Mouse (Mus musculus) adrenal gland, adult 8-10 months (tissue): ENCODE results near the gene Fpr3. TPM values are rescaled to one million over a fixed set of nuclear protein-coding genes. Genes with fewer than 3 reads are reported as not detected.
"Not testable (repeated sequence)": the region's sequence is repeated elsewhere in the genome, so short reads cannot be mapped to it uniquely, and the experiment has no call there.

Experiments used
- DNase-seq: peaks from one replicate; pipeline ENCODE4 v3.0.0; 2022
- total RNA-seq, 4 experiments: library from RNA; stranded (reverse); gene quantifications; 2 replicates each; pipeline ENCODE4 v1.2.4; 2022

The Fpr3 gene
- total RNA-seq = not detected

DNA sequence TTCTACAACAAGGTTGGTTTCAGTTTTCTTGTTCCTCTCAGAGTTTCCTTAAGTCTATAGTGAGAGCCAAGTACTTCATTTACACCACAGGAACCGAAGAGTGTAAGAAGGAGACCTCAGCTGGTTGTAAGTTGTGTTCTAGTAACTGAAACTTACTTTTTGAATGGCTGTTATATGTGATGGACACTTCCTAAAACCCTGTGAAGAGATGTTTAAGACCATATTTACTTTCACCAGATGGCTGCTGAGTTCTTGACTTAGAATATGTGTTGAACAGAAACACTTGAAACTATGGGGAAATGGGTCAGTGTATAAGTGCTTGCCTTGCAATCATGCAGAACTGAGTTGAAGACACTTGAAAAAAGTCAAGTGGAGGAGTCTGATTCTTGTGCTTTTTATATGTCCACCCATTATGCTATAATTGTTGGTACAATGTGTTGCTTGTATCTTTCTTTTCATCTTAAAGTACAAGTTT, at the start of gene Fpr3, which contains the start of gene Fpr2:
Gene Fpr3 (plus strand): TSS at position 79 of the 475 bp plus-strand sequence.
Gene Fpr2 (plus strand): TSS at position 51 of the 475 bp plus-strand sequence.
- DNase-seq = no peak

DNA sequence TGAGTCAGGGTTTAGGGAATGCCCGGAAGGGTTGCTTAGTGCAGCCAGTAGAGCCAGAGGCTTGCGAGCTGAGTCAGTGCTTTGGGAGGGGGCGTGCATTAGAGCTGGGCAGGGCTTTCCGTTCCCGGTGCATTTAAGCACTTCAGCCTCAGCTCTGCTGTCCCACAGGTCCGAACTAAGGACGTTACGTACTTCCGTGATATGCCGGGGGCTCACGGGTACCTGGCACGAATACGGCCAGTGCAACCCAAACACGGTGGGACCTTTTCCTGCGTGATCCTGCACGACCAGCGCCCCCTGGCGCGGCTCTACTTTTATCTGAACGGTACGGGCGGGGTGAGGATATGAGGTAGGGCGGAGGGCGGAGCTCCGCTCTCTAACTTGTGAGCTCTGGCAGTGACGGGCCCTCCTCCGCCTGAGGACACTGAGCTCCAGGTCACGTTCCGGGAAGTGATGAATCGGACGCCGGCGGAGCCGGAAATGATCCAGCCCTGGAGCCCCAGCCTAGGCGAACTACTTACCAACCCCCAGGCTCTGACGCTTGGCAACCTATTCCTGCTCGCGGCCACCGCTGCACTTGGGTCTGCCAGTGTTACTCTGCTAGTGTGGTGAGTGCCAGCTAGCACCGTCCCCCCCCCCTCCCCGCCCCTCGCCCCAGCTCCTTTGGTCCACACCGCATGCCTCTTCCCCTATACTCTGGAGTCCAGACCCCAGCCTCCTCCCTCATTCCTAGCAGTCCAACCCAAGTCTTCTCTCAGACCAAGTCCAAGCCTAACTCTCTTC, 49.5 kb upstream of the Fpr3 start:
- DNase-seq = peak; percentile 98

DNA sequence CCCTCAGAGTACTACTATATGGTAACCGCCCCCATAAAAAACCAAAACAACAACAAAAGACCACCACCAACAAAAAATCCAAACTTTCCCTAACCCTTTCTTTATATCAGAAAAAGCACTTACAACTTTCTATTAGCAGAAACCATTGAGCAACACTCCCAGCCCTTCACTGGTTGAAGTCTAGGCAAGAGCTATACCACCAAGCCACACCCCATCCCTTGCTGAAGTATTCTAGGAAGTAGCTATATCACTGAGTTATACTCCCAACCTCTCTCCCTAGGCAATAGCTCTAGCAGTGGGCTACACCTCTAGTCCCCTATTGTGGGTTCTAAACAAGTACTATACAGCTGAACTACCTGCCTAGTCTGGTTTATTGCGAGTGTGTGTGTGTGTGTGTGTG, 48.4 kb upstream of the Fpr3 start:
- no peak for DNase-seq

DNA sequence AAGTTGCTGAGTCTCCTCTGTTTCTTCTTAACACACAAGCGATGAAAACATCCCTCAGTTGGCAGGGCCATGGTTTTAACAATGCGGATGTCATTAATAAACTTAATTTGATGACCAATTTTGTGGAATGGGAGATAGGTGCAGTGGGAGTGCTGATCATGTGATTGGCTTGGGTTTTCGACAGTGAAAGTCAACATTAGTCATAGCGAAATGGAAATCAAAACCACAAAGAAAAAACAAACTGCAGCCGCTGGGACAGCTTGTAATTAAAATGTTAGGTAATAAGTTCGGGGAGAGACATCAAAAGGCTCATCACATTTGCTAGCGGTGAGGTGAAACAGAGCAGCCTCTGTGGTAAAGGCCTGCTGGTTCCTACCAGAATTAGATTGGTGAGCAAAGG, 46.9 kb upstream of the Fpr3 start:
- DNase-seq = no peak

DNA sequence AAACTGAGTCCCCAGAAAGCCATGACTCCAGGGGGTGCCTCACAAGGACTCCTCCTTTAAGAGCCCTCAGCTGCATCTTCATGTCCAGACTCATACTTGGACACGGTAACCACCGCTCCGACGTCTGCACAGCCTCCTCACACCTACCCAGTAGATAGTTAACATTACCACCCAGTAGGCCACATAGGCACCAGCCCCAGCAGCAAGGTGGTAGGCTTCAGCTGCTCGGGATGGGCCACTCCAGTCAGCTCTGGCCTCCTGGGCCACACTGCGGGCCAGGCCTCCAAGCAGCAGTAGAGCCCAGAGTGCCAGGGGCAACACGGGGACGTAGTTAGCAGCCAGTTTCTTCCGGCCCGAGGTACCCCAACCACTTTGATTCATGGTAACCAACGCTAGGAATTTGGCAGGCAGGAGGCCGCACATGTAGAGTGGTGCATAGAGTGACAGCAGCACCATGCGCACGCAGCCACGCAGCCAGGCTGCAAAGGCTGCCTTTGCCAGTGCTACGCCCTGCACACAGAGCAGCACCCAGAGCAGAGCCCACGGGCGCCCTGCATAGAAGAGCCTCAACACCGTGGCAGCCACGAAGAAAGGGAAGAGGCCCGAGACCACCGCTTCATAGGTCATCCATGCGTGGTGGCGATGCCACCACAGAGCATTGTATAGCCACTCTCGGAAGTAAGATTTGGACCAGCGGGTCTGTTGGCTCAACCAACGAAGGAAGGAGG, 44.0 kb upstream of the Fpr3 start:
- DNase-seq = no peak

DNA sequence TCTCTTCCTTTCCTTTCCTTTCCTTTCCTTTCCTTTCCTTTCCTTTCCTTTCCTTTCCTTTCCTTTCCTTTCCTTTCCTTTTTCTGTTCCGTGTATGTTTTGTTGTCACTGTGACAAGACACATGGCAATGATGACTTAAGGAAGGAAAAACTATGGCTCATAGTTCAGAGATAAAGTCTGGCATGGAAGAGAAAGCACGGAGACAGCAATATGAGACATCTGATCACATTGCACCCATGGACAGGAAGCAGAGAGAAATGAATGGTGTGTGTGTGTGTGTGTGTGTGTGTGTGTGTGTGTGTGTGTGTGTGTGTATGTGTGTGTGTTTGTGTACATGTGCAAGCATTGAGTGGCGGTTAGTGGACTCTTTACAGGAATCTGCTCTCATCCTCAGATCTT, 43.0 kb upstream of the Fpr3 start:
- DNase-seq = not testable (repeated sequence)

DNA sequence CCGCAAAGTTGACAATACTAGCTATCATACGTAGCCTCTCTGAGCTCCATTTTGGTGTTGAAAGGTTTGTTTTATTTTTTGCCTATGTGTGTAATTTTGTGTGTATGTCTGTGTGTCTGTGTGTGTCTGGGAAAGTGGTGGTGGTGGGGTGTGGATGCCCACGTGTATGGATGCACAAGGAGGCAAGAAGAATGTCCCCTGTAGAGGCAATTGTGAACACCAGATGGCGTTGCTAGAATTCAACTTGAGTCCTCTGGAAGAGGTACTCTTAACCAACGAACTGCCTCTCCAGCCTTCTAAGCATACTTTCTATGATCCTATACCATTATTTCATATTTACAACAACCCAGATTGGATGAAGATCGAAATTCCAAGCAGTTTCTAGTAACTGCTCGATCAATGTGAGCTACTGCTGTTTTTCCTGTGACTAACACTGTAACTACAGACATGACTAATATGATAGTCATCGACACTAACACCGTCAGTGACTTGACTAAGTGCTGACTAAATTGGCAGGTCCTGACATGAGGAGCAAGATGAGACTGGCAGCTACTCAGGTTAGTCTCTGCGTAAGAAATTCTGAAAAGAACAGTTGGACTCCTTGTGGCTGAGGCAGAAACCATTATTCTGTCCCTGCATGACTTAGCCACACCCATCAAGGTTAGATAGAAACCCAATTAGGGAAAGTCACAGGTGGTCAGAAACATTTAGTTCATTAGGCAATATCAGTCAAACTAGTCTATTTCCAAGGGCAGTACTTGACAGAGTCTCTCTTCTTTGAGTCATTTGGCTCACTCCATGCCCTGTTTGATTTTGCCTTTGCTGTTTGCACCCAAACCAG, 42.2 kb upstream of the Fpr3 start:
- no peak for DNase-seq

DNA sequence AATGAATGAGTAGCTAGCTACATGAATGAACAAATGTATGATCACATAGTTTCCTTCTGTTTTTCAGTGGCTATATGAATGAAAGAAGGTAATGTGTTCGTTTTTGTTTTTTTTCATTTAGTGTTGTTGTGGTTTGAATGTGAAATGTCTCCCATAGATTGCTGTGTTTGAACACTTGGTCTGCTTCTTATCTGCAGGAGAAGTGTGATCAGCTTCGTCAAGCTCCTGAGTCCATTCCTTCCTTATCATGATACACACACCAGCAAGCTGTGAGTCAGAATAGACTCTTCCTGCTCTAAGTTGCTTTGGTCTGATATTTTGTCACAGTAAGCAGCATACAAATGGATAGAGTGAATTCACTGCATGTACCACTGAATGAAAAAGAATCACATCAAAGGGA, 38.7 kb upstream of the Fpr3 start:
- no peak for DNase-seq

DNA sequence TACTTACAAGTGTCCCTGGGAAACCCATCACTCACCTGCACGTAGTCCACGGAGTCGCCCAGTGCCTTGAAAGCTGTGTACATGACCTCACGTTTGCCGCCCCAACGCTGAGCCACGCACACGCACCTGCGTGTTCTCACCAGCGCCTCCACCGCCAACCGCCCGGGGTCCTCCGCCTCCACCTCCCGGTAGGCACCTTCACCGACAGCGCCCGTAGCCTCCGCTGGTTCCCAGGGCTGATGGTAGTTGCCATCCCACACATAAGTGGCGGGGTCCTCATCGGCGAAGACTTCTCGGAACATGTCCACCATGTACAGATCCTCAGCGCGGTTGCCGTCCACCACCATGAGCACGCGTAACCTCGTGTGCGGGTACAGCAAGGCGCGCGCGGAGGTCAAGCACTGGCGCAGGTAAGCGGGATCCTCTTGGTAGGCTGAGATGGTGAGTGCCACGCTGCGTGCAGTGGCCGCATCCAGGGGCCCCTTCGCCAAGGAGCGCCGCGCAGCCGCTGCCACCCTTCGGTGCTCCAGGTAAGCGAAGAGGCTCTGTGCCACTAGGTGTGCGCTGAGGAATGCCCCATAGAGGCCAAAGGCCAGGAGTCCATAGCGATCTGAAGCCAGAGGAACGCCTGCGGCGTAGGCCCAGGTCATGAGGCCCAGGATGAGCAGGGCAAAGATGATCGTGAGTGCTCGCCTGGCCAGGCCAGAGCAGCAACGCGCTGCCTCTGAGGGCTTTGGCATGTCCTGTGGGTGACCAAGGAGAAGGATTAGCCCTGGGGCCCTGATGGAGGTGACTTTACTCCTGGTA, 37.5 kb upstream of the Fpr3 start:
- no peak for DNase-seq

DNA sequence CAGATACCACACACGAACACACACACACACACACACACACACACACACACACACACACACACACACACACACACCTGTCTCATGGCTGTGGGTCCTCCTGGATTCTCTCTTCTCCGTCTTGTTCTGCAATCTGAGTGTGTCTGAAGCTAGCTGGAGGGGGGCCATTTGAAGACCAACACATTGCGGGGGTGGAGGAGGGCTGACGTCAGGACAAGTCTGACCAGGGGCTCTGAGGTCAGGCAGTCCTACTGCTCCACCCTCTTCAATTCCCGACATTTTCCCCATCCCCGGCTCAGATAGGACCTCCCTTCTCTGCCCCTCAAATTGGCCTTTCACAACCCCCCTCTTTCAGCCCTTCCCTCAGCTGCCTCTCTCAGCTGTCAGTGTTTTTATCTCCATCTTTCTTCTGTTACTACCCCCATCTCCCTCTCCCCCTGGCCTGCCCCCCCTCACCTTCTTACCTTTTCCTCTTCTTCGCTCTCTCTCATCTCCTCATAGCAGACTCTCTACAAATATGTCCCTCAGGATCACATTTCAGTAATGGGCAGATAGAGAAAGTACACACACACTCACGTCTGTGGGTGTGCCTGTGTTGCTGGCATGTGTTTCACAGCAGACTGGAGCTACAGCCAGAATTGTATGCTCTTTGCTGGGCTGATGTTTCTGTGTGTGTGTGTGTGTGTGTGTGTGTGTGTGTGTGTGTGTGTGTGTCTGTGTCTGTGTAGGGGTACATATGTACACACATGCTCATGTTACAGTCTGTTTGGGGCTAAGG, 32.4 kb upstream of the Fpr3 start, which contains the start of gene Has1:
Gene Has1 (minus strand): TSS at position 142 of the 775 bp plus-strand sequence.
- DNase-seq = no peak

DNA sequence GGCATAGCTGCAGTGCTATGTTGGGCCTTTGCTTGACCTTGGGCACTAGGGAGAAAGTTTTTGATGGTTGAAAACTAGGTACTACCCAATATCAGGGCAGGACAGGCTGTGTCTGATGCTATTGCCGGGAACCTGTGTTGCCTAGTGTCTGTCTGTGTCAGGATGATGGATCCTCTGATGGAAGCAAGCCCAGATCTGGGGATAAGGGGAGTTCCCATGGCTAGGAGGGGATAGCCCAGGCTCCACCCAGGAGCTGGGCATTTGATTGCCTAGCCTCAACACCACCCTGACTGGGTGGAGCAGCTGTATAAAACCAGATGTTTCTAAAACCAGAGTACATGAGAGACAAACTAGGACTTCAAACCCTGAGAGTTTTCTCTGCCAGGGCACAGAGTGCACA, 31.0 kb upstream of the Fpr3 start:
- no peak for DNase-seq

DNA sequence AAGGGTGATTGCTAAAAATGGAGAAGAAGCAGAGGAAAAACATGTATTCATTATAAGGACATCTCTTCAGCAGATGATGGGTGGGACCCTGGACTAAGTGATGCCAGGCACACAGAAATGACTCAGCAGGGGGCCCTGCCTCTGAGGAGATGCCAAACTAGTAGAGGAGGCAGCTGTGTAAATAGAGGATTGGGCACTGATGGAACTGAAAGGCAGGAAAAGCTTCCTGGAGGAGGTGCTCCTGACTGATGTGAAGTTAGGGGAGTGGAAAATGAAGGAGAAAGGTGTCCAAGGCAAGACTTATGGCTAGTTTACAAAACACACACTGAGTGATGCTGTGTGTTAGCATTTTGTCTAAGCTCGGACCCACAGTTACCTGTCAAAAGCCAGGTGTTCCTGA, 30.2 kb upstream of the Fpr3 start:
- no peak for DNase-seq

DNA sequence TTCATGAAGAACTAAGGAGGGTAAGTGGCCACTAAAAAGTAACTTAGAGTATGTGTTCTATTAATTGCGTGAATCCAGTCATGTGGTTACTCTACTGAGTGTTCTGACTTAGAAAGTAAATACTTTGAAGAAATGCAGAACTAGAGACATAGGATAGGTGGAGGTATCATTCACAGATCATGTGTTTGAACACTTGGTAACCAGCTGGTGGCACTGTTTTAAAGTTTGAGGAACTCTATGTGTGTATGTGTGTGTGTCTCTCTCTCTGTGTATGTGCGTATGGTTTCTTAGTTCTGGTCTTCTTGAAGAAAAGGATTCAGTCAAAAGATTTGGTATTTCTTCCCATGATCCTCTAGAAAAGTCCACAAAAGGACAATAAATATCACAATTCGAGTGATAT, 27.5 kb upstream of the Fpr3 start:
- DNase-seq = no peak

DNA sequence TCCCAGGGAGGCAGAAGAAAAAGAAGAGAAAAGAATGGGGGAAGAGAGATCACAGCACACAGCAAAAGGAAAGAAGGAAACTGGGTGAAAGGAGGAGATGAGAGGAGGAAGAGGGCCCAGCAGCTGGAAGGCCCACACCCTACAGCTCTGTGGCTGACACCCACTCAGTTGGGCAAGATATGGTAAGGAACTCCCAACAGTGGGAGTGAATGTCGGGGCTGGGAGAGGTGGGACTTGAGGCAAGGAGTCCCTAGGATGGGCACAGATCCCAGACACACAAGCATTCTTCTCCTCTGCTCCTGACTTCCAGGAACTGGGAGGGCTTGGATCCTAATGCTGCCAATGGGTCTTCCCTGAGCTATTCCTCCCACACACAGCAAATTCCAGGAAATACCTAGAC, 25.3 kb upstream of the Fpr3 start:
- DNase-seq = no peak

DNA sequence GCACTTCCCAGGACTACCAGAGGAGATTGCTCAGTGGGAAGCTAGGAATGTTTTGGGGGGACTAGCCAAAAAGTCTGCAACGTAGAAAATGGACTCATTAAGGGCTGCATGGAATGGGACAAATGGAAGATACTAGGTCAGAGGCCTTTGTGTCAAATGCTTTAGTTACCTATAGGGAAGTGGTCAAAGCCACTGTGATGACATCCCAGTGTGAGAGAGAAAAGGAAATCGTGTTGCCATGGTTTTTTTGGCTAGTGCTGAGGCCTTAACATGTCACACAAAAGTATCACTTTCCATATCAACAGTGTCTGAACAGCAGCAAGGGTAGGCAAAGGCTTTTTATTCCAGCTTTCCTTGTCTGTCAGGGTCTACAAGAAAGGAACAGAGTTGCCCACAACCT, 22.5 kb upstream of the Fpr3 start:
- DNase-seq = no peak

DNA sequence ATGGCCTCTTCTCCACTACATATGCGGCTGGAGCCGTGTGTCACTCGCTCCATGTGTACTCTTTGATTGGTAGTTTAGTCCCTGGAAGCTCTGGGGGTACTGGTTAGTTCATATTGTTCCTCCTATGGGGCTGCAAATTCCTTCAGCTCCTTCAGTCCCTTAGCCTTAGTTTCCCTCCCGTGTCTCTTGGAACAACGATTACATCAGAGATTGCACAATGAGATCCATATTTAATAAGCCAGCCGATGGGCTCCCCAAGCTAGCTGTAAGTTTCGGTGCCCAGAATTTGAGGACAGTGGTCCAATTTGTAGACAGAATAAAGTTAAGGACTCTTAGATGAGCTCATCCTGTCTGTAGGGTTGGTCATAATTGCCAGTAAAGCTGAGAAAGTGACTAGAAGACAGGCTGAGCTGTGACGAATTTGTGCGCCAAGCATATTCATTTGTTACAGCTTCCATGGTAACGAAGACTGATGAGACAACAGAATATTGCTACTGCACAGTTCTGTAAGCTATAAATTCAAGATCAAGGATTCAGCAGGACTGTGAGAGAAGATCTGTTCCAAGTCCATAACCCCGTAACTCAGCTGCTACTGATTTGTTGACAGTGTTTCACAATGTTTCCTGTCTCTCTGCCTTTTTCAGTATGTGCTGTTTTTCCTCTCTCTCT, 20.7 kb upstream of the Fpr3 start:
- no peak for DNase-seq

DNA sequence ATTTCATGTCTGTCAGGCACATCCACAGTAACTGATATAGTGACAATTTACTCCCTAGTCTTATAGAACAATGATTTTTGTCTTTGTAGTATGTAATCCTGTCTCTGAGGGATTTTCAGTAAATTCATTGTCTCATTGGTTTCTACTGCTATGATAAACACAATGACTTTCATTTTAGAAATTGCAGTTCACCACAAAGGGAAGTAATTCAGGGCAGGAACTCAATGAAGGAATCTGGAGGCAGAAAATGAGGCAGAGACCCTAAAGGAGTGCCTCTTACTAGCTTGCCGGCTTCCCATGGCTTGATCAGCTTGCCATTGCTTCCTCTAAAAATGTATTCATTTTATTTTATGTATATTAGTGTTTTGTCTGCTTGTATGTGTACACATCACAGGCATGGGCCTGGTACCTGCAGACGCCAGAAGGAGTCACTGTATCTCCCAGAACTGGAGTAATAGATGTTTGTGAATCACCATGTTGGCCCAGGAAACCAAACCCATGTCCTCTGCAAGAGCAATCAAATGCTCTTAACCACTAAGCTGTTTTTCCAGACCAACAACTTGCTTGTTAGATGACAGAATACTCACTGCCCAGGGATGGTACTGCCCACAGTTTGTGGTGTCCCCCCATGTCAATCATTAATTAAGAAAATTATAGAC, 16.6 kb upstream of the Fpr3 start:
- no peak for DNase-seq

DNA sequence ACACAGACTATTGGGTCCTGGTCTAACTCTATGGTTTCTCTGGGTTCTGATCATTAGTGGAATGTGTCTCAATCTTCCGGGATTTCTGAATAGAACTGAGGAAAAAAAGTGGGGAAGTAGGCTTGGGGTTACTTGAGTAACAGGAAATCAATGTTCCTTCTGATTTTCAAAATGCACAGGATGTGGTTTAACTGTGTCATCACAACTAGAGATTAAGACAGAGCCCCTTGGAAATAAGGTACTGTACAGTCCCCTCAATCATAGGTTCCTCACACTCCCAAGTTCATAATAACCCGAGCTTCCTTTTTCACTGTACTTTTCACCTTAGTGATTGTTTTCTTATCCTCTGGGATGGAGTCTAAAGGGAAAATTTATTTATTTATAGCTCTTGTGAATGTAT, 16.0 kb upstream of the Fpr3 start:
- no peak for DNase-seq

DNA sequence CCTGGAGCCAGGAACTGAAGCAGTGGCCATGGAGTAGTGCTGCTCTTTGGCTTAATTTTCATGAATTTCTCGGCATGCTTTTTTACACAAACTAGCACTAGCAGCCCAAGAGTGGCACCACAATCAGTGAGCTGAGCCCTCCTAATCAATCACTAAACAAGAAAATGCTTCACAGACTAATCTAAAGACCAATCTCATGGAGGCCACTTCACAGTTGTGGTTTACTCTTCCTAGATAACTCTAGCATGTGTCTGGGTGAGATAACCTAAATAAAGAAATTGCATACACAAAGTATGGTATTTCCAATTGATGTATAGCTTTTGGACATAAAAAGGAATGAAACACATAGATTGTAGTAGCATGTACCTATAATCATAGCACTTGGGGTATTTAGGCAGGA, 8.3 kb upstream of the Fpr3 start:
- DNase-seq = no peak

DNA sequence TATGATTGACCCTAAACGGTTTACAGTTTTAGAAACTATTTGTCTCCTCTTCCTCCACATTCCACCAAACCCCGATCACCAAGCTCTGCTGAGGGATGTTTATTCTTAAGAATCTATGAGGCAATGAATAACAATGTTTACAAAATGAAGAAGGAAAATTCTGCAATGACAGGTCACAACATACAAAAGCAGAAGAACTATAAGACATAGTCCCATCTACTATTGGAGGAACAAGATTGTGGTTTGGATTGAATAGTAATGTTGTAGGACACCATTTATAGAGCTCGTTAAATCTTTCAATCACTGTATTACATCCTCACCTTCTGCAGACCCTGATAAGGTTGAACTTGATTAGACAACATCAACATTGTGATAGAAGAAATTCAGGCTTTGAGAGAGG, 5.0 kb upstream of the Fpr3 start:
- DNase-seq = no peak
